Mouse (Mus musculus) C2C12 (cell line): ENCODE measurements at regions not wholly inside any gene's neighbourhood (a gene's known extent, or its start where the extent isn't known, plus 50 kb on each side); places are given as distances from the start of the nearest gene placed in this dataset.

Experiments
- CEBPB ChIP-seq: IDR thresholded peaks from one replicate; pipeline ENCODE4 v1.6.1; 2011; ENCODE audit warnings: low read depth, mild to moderate bottlenecking, control low read depth, moderate library complexity
- CTCF ChIP-seq: IDR thresholded peaks from one replicate; pipeline ENCODE4 v1.5.1; 2011; ENCODE audit not compliant: control insufficient read depth, insufficient read depth, insufficient read length
- USF1 ChIP-seq: IDR thresholded peaks from one replicate; pipeline ENCODE4 v1.6.1; 2011; ENCODE audit warnings: low read depth, mild to moderate bottlenecking, control low read depth, moderate library complexity

DNA sequence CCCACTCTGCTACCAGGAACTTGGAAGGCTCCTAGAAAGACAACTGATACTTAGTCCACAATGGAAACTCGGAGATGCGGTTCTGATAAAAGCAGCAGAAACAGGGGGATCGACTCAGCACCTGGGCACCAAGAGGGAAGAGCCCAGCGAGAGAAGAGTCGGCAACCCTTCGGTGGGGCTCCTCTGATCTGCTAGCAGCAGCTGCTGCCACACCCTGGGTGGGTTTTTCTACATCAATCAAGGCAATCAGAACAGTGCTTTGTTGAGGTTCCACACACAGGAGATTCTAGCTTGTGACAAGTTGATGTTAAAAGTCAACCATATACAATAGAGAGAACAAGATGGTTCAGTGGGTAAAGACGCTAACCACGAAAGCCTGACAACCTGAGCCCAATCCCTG lies 102.4 kb upstream of the Npas2 start:
- TF ChIP-seq CTCF (no peak), CEBPB (no peak), USF1 (no peak)
